Mouse (Mus musculus): Measurements from ENCODE around the gene Tmem120b.

Gene Tmem120b

DNA sequence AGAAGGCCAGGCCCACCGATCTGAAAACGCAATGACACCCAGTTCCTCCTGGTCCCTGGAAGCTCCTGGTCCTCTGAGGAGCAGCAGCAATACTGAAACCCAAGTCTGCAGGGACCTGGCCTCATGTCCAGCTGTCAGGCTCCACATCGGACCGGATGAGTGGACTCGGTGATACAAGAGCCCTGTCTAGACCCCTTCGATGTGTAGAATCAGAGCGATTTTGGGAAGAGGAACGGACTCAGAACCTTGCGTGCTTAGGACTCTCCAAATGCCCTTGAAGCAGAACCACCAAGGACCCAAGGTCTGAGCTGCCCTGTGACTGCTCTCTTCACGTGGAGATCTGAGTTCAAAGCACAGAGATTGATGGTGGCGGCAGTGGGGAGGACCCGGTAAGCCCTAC is at the start of gene Tmem120b:
Tmem120b (plus strand) TSS at position 301 of the 400 bp plus-strand sequence.
- DNase-seq (ENCODE audit: low read depth, low spot score) = no peak

DNA sequence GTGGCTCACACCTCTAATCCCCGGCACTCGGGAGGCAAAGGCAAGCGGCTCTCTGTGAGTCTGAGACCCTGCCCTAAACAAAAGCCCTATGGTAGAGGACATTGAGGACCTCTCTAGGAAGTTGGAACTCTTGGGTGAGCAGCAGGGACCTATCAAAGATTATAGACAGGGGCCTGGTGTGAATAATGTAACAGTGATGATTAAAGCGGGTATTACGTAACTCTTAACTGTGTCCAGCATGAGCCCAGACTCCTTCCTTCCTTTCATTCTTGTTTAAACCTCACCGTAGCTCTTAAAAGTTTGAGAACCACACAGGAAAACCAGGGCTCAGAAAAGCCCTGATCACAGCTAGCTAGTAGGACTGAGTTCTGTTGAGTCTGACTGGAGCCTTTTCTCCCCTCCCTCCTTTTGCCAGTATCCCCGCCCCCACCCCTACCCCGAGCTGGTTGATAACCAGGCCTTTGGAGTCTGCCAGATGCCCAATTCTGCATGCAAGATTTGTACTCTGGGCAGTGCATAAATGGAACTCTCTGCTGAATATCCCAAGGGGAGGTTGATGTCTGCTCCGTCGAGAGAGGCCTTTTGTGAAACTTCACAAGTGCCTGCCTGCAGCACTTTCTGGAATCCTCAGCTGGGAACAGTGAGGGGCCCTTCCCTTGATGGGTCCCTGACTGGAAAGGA is 48.7 kb upstream of the Tmem120b start:
- no peak for DNase-seq (ENCODE audit: low read depth, low spot score)

DNA sequence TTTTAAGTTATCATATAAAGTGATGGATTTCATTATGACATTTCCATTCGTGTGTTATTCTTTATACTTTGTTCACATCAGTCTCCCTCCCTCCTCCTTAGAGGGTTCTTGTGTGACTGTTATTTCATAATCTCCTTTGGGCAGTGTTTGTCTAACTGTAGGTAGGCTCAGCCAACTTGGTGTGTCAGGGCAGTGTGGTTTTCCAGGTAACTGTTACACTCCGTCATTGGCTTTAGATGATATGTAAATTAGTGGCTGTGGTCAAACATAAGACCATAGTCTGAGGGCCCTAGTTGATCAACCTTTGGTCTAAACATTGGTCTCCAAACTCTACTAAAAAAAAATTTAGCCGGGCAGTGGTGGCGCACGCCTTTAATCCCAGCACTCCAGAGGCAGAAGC is 47.8 kb upstream of the Tmem120b start:
- no peak for DNase-seq (ENCODE audit: low read depth, low spot score)

DNA sequence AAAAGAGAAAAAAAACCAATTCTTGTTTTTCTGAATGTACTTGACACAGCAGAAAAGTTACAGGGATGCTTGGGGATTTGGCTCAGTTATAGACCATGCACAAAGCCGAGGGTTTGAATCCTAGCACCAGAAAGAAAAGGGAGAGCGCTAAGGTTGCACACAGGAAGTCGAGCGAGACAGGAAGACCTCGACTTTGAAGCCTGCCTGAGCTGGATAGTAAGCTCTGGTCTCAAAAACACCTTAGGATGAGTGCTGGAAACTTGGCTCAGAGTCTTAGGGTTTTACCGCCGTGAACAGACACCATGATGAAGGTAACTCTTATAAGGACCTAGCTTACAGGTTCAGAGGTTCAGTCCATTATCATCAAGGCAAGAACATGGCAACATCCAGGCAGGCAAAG is 46.8 kb upstream of the Tmem120b start:
- DNase-seq (ENCODE audit: low read depth, low spot score) = no peak

DNA sequence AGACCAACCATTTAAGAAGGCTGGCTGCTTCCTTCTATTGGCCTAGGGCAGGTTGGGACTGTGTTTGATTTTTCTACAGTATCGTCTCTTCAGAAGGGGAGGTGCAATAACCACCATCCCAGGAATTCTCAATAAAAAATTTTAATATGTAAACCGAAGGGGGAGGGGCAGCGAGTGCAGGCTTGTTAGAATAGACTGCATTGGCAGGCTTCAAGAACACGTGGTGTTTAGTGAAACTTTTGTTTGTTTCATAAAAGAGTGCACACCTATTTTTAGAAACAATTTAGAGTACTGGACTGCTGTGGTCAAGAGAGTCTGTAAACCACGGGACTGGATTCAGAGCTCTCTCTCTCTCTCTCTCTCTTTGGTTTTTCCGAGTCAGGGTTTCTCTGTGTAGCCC is 45.2 kb upstream of the Tmem120b start:
- no peak for DNase-seq (ENCODE audit: low read depth, low spot score)

DNA sequence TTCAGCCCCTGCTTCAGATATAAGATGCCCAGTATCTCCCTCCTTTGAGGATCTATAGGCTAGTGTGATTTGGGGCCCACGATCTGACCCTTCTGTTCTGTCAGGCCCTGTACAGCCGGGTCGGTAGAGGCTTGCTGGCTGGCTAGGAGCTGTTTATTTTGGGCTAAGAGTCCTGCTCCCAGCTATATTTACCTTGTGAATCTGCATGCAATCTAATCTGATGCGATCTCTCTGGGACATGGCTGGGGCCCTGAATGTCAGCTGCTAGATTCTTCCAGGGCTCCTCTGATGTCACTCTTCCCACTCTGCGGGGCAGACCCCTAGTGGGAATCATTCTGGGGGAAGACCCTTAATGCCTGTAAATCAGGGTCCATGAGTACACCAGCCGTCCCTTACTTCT is 43.9 kb upstream of the Tmem120b start:
- DNase-seq (ENCODE audit: low read depth, low spot score) = no peak

DNA sequence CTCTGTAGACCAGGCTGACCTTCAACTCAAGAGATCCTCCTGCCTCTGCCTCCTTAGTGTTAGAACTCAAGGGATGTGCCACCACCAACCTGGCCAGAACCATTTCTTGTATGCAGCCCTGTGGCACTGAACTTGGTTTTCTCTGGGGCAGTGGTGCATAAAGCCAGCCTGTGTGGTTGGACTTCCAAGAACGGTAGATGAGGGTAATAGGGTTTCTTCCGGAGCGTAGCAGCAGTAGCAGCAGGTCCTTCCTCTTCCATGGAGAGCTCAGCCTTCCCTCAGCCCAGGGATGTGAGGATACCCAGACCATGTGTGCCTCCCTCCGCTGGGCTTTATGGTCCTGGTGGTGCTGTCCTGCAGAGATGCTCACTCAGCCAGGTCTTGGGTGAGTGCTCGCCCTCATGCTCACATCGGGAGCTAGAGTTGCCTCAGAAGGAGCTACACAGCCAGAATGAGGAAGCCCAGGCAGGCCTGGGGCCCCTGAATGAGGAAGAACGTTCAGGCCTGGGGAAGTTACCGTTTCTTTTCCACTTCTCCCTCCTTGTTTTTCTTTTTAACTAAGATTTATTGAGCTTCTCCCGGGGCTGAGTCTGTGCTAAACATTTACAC is 43.1 kb upstream of the Tmem120b start:
- DNase-seq (ENCODE audit: low read depth, low spot score) = no peak

DNA sequence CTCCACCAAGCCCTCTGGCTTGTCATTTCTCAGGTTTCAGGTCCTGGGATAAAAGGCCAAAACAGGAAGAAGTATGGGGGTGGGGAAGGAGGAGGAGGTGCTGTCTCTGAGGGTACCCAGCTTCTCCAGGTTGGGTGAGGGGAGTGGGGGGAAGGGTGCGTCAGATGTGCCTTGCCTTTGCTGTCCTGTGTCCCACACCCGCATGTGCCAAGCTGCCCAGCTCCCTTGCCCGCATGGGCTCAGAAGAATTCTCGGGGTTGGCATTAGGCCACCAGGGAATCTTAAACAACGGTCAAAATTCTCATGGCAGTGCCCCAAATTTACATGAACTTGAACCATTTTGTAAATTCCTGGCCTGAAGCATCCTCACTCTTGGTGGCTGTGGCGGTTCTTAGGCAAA is 41.8 kb upstream of the Tmem120b start:
- no peak for DNase-seq (ENCODE audit: low read depth, low spot score)

DNA sequence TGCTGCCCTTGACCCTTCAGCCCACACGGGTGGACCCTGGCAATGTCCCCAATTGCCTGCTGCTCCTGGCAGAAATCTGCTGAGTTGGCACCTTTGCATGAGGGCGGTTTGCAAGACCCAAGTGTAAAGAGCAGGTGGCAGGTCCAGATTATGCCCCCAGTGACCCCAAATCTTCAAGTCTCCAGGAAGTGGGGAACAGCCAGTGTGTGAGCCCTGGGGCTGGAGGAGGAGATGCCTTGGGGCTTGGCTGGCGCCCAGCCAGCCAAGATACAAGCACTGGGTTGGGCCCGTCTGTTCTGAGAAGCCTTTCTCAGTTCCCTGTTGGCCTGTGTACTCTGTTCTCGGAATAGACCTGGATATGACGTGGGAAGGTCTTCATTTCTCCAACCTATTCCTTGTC is 40.8 kb upstream of the Tmem120b start:
- no peak for DNase-seq (ENCODE audit: low read depth, low spot score)

DNA sequence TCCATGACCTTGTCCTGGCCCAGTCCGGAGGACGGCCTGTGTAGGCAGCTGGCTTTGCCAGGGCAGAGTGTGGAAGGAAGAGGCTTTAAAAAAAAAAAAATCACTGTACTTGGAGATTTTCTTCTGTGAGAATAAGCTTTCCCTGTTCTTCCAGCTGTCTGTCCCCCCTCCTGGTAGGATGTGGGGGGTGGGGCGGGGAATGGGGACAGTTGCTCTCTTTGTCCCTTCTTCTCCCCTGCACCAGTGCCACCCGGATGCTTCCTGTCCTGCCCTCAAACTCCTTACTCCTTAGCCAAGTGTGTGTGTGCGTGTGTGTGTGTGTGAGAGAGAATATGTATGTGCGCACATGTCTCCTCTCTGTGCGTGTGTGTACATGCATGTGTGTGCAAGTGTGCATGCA is 38.5 kb upstream of the Tmem120b start:
- no peak for DNase-seq (ENCODE audit: low read depth, low spot score)

DNA sequence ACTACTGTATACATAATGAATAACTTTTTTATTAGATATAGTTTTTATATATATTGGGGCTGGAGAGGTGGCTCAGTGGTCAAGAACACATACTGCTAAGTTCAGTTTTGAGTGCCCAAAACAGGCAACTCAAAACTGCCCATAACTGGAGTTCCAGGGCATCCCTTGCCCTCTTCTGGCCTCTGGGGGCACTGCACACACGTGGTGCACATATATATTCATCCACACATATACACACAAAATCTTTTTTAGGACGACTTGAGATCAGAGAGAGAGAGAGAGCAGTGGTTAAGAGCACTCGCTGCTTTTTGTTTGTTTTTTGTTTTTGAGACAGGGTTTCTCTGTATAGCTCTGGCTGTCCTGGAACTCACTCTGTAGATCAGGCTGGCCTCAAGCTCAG is 36.9 kb upstream of the Tmem120b start:
- DNase-seq (ENCODE audit: low read depth, low spot score) = no peak

DNA sequence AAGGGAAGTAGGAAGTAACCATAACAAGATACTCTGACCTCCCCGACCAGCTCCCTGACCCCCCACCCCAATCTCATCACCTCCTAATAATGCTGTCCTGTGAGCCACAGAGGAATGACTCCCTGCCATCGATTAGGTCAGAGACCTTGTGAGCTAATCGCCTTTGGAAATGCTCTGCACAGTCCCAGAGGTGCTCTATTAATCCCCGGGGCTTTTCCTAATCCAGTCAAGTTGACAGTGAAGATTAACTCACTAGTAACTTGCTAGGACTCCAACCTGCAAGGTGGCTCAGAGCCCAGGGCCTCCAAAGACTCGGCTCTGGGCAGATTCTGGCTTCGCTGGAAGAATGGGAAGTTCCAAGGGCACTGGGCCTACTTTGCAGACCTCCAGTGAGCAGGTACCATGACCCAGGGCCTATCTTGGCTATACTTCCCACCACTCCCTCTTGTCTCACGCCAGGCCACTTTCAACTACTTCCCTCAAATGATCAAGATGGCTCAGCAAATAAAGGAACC is 34.5 kb upstream of the Tmem120b start:
- DNase-seq (ENCODE audit: low read depth, low spot score) = no peak

DNA sequence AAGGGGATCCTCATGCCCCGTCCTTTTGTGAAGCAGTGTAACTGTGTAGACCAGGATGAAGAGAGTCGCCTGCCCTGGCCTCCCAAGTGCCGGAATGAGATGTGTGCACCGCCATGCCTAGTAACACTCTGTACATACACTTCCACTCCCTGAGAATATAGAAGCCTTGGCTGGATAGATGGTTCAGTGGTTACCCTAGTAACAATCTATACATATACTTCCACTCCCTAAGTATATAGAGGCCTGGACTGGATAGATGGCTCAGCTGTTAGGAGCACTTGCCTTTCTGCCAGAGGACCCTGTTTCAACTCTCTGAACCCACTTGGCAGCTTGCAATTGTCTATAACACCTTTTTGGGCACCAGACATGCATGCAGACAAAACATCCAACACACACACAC is 33.1 kb upstream of the Tmem120b start:
- DNase-seq (ENCODE audit: low read depth, low spot score) = no peak

DNA sequence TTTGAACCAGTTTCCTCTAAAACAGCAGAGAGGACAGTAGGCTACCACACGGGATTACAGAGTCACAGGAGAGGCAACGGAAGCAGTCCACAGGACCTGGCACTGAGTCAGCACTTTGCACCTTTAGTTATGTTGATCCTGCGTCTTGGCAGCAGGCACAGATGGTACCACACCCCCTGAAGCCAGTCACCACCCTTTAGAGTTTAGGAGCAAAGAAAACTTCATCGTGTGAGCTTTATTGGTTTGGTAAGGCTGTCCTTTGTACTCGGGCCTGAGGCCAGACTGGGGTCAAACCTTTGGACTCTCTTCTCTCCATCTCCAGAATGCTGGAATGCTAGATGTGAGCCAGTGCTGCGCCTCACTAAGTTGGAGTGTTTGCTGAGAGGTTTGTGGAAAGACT is 32.7 kb upstream of the Tmem120b start:
- no peak for DNase-seq (ENCODE audit: low read depth, low spot score)

DNA sequence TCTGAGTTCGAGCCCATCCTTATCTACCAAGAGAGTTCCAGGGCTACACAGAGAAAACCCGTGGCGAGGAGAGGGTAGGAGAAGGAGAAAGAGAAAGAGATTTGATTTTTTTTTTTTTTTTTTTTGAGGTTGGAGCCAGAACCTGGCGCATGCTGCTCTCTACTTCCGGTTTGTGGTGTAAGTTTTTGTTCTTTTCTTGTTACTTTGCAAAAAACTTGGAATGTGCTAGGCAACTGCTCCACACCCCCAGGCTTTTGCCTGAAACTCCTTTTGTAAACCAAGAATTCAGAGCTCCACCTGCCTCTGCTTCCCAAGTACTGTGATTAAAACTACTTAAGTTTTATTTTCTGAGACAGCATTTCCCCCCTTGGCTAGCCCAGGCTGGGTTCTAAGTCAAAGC is 30.1 kb upstream of the Tmem120b start:
- DNase-seq (ENCODE audit: low read depth, low spot score) = no peak

DNA sequence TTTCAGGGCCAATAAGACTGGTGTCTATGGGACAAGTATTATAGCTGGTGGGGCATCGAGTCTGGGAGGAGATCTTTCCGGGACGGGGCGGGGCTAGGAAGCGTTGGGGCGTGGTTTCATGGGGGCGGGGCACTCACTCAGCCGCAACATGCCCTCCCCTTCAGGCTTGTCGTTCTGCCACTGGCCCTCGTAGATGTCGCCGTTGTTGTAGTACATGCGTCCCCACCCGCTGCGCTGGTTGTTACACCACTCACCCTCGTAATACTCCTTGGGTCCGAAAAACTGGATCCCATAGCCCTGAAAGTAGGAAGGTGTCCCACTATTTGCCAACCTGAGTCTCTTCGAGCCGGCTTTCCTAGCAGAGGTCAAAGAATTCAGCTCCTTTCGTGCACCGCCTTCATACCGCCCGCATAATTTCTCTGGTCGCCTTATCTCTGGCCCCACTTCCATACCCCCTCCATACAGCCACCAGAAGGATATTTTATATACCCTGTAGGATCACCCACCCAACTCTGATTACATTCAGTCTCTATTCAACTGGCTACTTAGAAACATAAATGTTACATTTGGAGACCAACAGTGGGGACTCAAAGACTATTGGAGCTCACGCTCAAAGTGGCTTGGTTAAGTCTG is 29.0 kb upstream of the Tmem120b start:
- DNase-seq (ENCODE audit: low read depth, low spot score) = no peak

DNA sequence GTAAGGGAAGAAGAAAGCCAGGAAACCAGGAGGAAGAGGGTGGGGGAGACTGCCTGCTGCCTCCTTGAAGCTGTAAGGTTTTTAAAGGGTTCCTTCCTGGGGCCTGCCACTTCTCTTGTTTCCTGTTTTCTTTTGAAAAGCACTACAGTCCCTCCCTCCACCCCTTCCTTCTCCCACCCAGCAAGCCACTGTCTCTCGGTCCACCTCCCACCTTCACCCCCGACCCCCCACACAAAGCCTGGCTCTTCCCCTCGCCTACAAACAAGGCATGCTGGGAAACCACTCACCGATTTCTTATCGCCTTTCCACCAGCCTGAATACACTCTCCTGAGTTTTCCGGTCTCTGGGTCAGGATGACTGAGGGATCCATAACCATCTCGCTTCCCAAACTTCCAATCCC is 27.4 kb upstream of the Tmem120b start:
- no peak for DNase-seq (ENCODE audit: low read depth, low spot score)

DNA sequence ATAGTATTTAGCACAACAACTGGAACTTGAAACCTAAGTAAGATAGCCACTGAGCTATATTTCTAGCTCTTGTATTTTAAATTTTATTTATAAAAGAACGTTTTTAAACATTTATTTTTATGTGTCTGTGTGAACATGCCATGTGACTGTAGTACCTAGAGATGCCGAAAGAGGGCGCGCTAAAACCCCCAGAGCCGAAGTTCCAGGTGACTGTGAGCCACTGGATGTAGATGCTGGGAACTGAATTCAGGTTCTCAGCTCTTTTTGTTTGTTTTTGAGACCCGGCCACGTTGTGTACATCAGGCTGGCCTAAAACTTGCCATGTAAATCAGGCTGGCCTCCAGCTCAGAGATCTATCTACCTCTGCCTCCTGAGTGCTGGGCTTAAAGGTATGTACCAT is 24.4 kb upstream of the Tmem120b start:
- DNase-seq (ENCODE audit: low read depth, low spot score) = no peak

DNA sequence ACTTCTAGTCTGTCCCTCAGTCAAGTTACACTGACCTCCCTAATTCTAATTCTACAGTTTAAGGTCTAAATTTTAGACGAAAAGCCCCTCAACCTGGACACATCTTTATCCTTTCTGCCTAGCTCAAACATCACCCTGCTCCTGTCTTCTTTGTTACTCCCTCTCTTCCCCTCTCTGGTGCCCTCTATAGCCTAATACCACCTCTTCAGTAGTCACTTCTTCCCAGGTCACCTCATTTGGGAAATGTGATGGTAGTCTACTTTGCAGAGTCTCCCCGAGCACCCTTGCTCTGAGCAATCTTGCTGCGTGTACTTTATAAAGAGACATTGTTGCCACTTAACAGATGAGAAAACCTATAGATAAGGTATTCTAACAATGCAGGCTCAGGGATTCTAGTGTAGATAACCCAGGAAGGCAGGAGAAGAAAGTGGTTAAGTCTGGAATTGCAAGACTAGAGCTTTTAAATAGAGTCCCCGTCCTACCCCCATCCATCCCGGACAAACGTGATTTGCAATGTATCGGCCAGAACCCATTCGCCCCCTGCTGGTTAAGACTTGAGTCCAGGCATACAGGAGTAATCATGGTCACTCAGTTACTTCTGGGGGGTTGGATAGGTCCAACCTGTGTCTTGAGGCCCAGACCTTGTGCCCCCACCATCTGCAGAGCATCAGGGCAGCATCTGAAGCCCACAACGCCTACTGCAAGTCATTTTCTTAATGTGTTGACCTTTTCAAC is 22.5 kb upstream of the Tmem120b start:
- DNase-seq (ENCODE audit: low read depth, low spot score) = no peak

DNA sequence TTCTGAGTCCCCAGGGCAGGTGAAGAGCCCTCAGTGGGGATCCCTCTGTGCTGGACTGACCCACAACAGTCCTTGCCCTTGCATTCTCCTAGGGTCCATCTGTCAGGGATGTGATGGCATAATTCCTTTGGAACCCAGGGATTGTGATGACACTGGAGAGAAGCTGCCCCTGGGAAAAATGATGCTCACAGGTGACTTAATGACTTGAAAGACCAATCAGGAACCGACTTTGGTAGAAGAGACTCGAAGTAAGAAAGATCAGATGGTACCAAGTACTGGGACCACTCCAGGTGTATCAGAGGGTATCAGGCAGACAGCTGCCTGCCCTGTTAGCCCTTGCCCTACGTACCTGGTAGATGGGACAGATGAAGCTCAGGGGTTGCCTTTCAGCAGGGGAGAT is 21.3 kb upstream of the Tmem120b start, which contains the start of gene Morn3:
Morn3 (minus strand) TSS at position 101 of the 400 bp plus-strand sequence.
- DNase-seq (ENCODE audit: low read depth, low spot score) = no peak

DNA sequence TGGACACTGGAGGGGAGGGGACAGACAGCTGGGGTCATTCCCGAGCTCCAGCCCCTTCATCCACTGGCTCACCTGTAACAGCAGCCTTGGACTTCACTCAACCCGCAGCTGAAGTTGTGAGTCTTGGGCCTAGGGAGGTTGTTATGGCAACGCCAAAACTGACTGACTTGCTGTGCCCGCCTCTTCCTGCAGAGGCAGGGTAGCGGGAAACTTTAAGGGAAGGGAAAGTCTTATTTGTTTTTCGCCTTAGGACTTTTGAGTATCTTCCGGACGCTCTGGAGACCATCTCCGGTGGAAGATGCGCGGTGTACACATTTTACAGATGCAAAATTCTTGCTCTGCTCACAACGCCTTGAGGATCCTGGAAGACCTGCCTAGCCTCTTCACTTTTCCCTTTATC is 18.9 kb upstream of the Tmem120b start:
- DNase-seq (ENCODE audit: low read depth, low spot score) = no peak

DNA sequence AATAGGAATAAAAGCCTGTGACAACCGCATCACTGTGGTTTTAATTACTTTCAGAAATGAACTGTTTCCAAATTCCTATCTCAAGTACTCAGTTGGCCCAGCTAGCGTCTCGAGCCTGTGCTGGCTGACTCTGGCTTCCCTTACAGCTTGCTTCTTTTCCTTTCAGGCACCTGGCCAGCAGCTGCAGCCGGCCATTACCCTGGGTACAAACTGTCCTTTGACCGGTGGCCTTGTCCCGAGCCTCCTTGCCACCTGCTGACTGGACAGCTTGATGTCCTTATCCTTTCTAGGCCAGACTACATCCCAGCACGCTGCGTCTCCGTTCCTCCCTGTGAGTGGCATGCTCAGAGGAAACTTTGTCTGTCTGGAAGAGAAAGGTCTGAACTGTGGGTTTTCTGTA is 17.3 kb upstream of the Tmem120b start:
- no peak for DNase-seq (ENCODE audit: low read depth, low spot score)

Measured in WW6 (cell line).